Mouse (Mus musculus) ovary, postnatal 10 days (tissue): ENCODE data around the gene Marcksl1.

ENCODE experiments used
- DNase-seq: peaks from one replicate; pipeline ENCODE4 v3.0.0; 2022; ENCODE audit warnings: low spot score

Marcksl1 gene

DNA sequence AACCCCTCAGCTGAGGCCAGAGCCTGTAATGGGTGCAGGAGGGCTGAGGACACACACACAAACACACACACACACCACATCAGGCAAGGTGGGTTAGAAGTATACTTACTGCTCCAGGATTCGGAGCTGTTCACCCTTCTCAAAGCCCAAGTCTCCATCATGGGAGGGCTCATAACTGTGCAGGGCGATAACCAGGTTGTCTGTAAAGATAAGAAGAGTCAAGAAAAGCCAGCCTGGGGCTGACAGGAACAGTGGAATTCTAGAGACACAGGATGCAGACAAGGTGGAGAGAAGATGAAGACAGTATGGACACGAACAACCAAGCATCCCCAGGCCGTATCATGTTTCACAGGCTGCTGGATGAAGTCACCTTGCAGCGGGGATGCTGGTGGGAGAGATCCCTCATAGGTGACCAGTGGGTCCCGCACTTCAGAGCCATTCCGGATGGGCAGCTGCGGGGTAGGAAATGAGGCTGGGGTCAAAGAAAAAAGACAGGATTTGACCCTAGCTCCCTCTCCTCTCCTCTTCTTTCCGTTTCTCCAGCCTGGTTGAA, 44.0 kb downstream of the Marcksl1 start:
- no peak for DNase-seq

DNA sequence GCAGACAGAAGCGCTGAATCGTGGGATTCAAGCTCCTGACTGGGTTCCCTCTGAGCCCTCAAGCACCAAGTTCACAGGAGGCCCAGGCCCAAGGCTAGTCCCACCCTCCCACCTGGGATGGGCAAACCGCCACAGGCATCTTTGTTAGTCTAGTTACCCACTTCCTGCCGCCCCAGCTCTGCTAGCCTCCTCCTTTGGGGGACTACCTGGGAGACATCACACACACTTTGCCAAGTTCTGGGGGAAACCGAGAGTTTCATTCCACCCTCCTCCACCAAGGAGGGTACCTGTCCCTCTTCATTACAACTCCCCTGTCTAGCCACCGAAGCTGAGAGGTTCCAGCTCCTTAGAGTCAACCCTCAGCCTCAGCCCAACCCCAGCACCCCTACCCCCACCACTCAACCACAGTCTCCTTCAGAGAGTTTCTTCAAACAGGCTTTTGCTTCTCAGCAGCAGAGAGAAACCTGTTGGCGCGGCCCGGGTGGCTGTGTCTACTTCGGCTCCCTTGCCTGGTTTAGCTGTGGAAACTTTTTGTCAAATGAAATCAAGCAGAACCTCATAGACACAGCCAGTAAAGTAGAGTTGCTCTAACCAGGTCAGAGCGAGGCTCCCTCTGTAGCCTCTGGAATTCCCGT, 45.1 kb downstream of the Marcksl1 start:
- DNase-seq = no peak

DNA sequence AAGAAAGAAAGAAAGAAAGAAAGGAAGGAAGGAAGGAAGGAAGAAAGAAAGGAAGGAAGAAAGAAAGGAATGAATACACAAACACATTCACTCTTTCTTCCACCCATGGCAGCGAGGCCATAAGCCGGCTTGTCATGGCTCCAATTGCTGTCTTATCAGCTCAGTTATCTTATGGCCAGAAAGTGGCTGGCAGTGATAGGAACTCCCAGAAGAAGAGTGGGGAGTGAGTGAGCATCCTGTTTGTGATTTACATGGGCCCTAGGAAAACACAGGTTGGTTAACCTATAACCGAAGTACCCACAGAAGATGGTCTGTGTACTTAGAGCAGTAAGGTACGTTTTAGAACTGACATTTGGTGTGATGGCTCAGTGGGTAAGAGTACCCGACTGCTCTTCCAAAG, 47.8 kb downstream of the Marcksl1 start:
- DNase-seq = no peak

DNA sequence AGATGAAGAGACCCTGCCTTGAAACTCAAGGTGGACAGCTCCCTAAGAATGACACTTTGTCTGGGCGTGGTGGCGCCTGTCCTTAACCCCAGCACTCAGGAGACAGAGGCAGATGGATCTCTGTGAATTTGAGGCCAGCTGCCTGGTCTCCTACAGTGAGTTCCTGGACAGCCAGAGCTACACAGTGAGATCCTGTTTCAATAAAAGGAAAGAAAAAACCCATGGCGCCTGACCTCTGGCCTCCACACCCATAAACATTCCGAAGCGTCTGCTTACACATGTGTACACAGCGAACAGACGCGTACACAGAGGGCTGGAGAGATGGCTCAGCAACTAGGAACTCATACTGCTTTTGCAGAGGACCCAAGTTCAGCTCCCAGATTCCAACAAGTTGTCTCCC, 50.3 kb downstream of the Marcksl1 start:
- DNase-seq = no peak

DNA sequence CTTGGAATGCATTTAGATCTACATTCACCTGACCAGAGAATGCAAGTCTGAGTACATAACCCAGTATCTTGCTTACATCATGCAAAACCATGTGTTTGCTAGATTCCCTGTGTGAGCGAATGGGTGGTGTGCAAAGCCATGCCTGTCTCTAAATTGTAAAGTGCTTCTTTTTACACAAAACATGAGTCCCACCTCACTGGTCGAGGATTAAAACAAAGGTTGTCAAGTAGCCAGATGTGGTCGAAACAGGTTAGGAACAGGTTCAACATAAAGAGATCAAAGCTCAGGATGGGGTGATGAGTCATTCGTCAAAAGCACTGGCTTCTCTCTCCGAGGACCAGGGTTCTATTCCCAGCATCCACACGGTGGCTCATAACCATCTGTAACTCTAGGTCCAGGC, 51.8 kb downstream of the Marcksl1 start:
- DNase-seq = no peak
